Mouse (Mus musculus): ENCODE results near the gene Cacfd1. TPM values are rescaled to one million over a fixed set of nuclear protein-coding genes. Genes with fewer than 3 reads are reported as not detected.

The Cacfd1 gene
- polyA plus RNA-seq, 1 experiment: 65.8 TPM

DNA sequence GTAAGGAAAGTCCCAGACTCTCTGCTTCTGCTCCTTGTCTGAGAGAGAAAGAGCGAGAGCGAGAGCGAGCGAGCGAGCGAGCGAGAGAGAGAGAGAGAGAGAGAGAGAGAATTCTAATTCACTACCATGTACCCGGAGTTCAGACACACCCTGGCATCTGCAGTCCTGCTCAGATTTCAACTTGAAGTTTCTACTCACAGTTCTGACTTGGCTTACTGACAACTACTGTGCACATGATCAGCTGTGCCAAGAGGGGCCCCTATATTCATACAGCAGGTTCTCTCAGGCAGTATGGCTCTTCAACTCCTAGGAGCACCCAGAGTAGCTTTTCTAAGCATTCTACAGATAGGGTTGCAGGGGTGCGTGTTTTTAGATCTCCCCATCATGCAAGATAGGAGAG, 49.5 kb downstream of the Cacfd1 start:
- Histone ChIP-seq H3K4me1 (ENCODE audit: control insufficient read depth, insufficient read depth, low read length) (no peaks in the 10 kb centered on the region), H3K4me3 (replicated peaks; ENCODE audit: insufficient read depth, low read depth, low read length) (no peak overlapping the region), H3K27me3 (ENCODE audit: control insufficient read depth, insufficient read depth, low read length) (no peaks in the 10 kb centered on the region), H3K27ac (ENCODE audit: insufficient read depth, low read length) (no peak overlapping the region)
- no peak for DNase-seq
- TF ChIP-seq POLR2A (IDR thresholded peaks at IDR 0.05; ENCODE audit: borderline replicate concordance, insufficient read depth, low read length) (no peak), CTCF (IDR thresholded peaks at IDR 0.05; ENCODE audit: borderline replicate concordance, insufficient read depth, low read depth, low read length) (no peak)
- WGBS: 59% methylated on average over 9 of the region's 9 CpGs

DNA sequence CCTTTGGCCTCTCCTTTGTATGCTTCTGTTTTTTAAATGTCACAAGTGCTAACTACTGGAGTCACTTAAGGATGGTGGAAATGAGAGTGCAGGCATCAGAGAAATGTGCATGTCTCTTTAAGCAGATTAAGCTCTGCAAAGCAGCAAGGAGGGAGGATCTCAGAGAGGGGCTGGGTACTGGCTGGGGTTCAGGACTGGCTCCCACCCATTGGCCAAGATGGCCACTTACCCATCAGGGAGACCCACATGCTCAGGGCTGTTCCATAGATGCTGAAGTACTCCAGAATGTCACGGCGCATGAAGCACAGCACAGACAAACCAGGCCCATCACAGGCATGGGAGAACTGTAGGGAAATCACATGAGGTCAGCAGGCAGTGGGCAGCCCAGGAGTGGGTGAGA, 57.4 kb downstream of the Cacfd1 start:
- 56% methylated on average over 2 of the region's 2 CpGs for WGBS
- DNase-seq: no peak
- Histone ChIP-seq H3K27me3 (ENCODE audit: control insufficient read depth, insufficient read depth, low read length) (no peaks in the 10 kb centered on the region), H3K27ac (ENCODE audit: insufficient read depth, low read length) (no peak overlapping the region), H3K4me1 (ENCODE audit: control insufficient read depth, insufficient read depth, low read length) (no peaks in the 10 kb centered on the region), H3K4me3 (replicated peaks; ENCODE audit: insufficient read depth, low read depth, low read length) (no peak overlapping the region)
- TF ChIP-seq CTCF (IDR thresholded peaks at IDR 0.05; ENCODE audit: borderline replicate concordance, insufficient read depth, low read depth, low read length) (no peak), POLR2A (IDR thresholded peaks at IDR 0.05; ENCODE audit: borderline replicate concordance, insufficient read depth, low read length) (no peak)

- Histone ChIP-seq H3K4me3 (replicated peaks; ENCODE audit: insufficient read depth, low read depth, low read length) (no peak overlapping the region), H3K27ac (ENCODE audit: insufficient read depth, low read length) (no peak overlapping the region), H3K27me3 (ENCODE audit: control insufficient read depth, insufficient read depth, low read length) (no peaks in the 10 kb centered on the region), H3K4me1 (ENCODE audit: control insufficient read depth, insufficient read depth, low read length) (no peaks in the 10 kb centered on the region)
- DNase-seq: no peak
- 29% methylated on average over 2 of the region's 2 CpGs for WGBS
- TF ChIP-seq POLR2A (IDR thresholded peaks at IDR 0.05; ENCODE audit: borderline replicate concordance, insufficient read depth, low read length) (no peak), CTCF (IDR thresholded peaks at IDR 0.05; ENCODE audit: borderline replicate concordance, insufficient read depth, low read depth, low read length) (no peak)
Observed at GRCm38 (mm10) chr2:27067996-27068395, 58.3 kb downstream of the Cacfd1 start.

DNA sequence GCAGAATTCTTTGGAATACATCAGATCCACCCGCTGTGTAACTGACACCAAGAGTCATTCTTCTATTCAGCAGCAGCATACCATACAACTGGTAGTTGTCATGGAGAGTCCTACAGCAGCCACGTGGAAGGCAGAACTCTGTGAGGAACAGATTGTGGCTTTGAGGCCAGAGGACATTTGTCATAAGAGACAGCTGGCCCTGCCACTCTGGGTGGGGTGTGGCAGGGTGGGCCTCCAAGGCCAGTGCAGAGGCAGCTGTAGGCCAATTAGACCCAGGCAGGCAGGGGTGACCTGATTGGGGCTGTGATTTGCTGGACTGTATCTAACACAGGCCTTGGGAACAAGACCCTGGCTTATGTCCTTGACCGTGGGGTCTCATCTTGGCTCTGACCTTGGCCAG, 59.9 kb downstream of the Cacfd1 start:
- Histone ChIP-seq H3K4me3 (replicated peaks; ENCODE audit: insufficient read depth, low read depth, low read length) (no peak overlapping the region), H3K27me3 (ENCODE audit: control insufficient read depth, insufficient read depth, low read length) (no peaks in the 10 kb centered on the region), H3K27ac (ENCODE audit: insufficient read depth, low read length) (no peak overlapping the region), H3K4me1 (ENCODE audit: control insufficient read depth, insufficient read depth, low read length) (no peaks in the 10 kb centered on the region)
- WGBS: 42% methylated on average over 3 of the region's 3 CpGs
- TF ChIP-seq POLR2A (IDR thresholded peaks at IDR 0.05; ENCODE audit: borderline replicate concordance, insufficient read depth, low read length) (no peak), CTCF (IDR thresholded peaks at IDR 0.05; ENCODE audit: borderline replicate concordance, insufficient read depth, low read depth, low read length) (no peak)
- no peak for DNase-seq

- H3K27me3 ChIP-seq (ENCODE audit: control insufficient read depth, insufficient read depth, low read length): no peaks in the 10 kb centered on the region
- no peak for DNase-seq
- no peaks in the 10 kb centered on the region for H3K4me1 ChIP-seq (ENCODE audit: control insufficient read depth, insufficient read depth, low read length)
- H3K27ac ChIP-seq (ENCODE audit: insufficient read depth, low read length): no peak overlapping the region
- TF ChIP-seq CTCF (IDR thresholded peaks at IDR 0.05; ENCODE audit: borderline replicate concordance, insufficient read depth, low read depth, low read length): no peak
- no peak for TF ChIP-seq POLR2A (IDR thresholded peaks at IDR 0.05; ENCODE audit: borderline replicate concordance, insufficient read depth, low read length)
- H3K4me3 ChIP-seq (replicated peaks; ENCODE audit: insufficient read depth, low read depth, low read length): no peak overlapping the region
- 50% methylated on average over 2 of the region's 2 CpGs for WGBS
Observed at GRCm38 (mm10) chr2:27070247-27070813, 60.6 kb downstream of the Cacfd1 start.

Other genes starting within 250 kb of the Cacfd1 start
- 0.08 TPM in 1 of 2 replicates, not detected in the other for gene Abo, start 144.9 kb upstream of the Cacfd1 start, polyA plus RNA-seq (2012; rRNA removed)
- 24.0 and 25.2 TPM in 2 replicates for gene Surf6, start 107.0 kb upstream of the Cacfd1 start, polyA plus RNA-seq (2012; rRNA removed)
- gene Med22, start 99.2 kb upstream of the Cacfd1 start, polyA plus RNA-seq (2012; rRNA removed): 56.6 and 58.1 TPM in 2 replicates
- 670 and 676 TPM in 2 replicates for gene Rpl7a, start 99.2 kb upstream of the Cacfd1 start, polyA plus RNA-seq (2012; rRNA removed)
- 58.6 and 60.9 TPM in 2 replicates for gene Surf2, start 93.6 kb upstream of the Cacfd1 start, polyA plus RNA-seq (2012; rRNA removed)
- gene Surf1, start 93.4 kb upstream of the Cacfd1 start, polyA plus RNA-seq (2012; rRNA removed): 153 and 159 TPM in 2 replicates
- 54.9 and 60.5 TPM in 2 replicates for gene Surf4, start 76.0 kb upstream of the Cacfd1 start, polyA plus RNA-seq (2012; rRNA removed)
- 0.28 and 0.30 TPM in 2 replicates for gene Stkld1, start 75.9 kb upstream of the Cacfd1 start, polyA plus RNA-seq (2012; rRNA removed)
- gene Rexo4, start 45.5 kb upstream of the Cacfd1 start, polyA plus RNA-seq (2012; rRNA removed): 70.3 and 72.2 TPM in 2 replicates
- gene Adamts13, start 36.5 kb upstream of the Cacfd1 start, polyA plus RNA-seq (2012; rRNA removed): 0.59 TPM in 1 of 2 replicates, not detected in the other
- 45.4 and 49.8 TPM in 2 replicates for gene Slc2a6, start 18.1 kb downstream of the Cacfd1 start, polyA plus RNA-seq (2012; rRNA removed)
- 0.22 and 0.43 TPM in 2 replicates for gene Mymk, start 62.3 kb downstream of the Cacfd1 start, polyA plus RNA-seq (2012; rRNA removed)
- gene Adamtsl2, start 69.5 kb downstream of the Cacfd1 start, polyA plus RNA-seq (2012; rRNA removed): 3.8 and 4.1 TPM in 2 replicates
- 19.7 and 24.3 TPM in 2 replicates for gene Fam163b, start 132.6 kb downstream of the Cacfd1 start, polyA plus RNA-seq (2012; rRNA removed)
- 5.9 and 6.3 TPM in 2 replicates for gene Dbh, start 155.3 kb downstream of the Cacfd1 start, polyA plus RNA-seq (2012; rRNA removed)
- 10.5 and 11.3 TPM in 2 replicates for gene Sardh, start 238.4 kb downstream of the Cacfd1 start, polyA plus RNA-seq (2012; rRNA removed)